ENCODE assay signal across 8 mouse cellular contexts in the genomic region with DNA sequence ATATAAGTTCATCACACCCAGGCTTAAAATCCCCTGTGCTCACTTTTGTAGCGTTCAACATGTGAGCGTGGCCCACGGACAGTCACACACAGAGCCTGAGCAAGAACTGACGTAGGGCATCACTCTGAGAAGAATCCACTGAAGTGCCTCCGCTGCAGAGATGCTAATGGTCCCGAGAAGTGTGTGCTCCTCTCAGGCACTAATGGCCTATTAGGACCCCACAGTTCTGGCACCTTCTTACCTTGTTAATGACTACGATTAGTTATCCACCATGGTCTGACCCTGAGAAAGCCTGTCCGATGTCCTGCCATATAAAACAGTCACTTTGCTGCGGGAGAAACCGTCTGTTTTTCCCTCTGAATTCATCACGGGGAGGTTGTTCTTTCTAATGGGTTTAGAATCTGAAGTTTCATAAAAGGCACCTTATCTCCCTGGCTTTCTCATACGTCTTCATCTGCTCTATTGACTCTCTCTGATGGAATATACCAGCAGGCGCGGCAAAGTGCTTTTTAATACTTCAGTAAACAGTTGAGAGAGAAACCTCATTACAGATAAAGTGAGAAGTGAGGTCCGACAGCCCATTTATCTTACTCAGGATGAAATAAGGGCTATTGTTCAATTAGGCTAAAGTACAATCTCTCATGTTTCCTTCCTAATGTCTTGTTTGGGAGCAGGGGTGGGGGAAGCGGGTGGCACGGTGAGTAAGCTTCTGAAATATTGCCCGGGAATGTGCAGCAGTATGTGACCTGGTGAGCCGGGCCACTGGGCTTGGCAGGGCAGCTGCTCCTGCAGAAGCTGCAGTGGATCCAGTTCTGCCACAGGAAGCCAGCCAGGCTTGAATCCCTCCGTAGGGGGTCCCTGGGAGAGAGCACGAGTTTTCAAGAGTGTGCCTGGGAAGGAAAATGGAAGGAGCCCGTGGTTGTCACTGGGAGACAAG. TPM values are rescaled to one million over a fixed set of nuclear protein-coding genes. Genes with fewer than 3 reads are reported as not detected.
DNase-seq lines count a peak whose midpoint lies in the region; ATAC-seq lines count a peak whose summit lies in the region.

No protein-coding gene starts in this region.

- 67% methylated on average over 22 of the region's 22 CpGs for WGBS in forebrain, embryonic 10.5 days
- WGBS in forebrain, embryonic 13.5 days, result 58% methylated on average over 22 of the region's 22 CpGs
- 34% methylated on average over 22 of the region's 22 CpGs for WGBS in intestine, embryonic 15.5 days

- H3K4me1 ChIP-seq in forebrain, embryonic 10.5 days, result peaks cover 15% of the 10 kb centered on the region
- no peaks in the 10 kb centered on the region for H3K4me1 ChIP-seq in forebrain, embryonic 13.5 days
- peaks cover 4% of the 10 kb centered on the region; the same call in 1 of the 2 replicates for H3K4me1 ChIP-seq in intestine, embryonic 15.5 days (replicated peaks)

- ATAC-seq in forebrain, embryonic 13.5 days, result no peak
- ATAC-seq in intestine, embryonic 15.5 days, result peak; percentile 24; the same call in 1 of the 2 replicates
- no peak for ATAC-seq in inflammation-experienced regulatory T-cells, adult 6 months

- H3K4me2 ChIP-seq in forebrain, embryonic 13.5 days, result no peak overlapping the region
- H3K4me2 ChIP-seq in intestine, embryonic 15.5 days (replicated peaks), result peak overlapping the region; percentile 25

- no peak overlapping the region for H3K9ac ChIP-seq in forebrain, embryonic 13.5 days
- no peak overlapping the region for H3K9ac ChIP-seq in intestine, embryonic 15.5 days

- no peaks in the 10 kb centered on the region for H3K36me3 ChIP-seq in forebrain, embryonic 10.5 days (replicated peaks)
- no peaks in the 10 kb centered on the region for H3K36me3 ChIP-seq in forebrain, embryonic 13.5 days (ENCODE audit: poor library complexity, severe bottlenecking)
- no peaks in the 10 kb centered on the region for H3K36me3 ChIP-seq in intestine, embryonic 15.5 days

- H3K27ac ChIP-seq in forebrain, embryonic 10.5 days, result 0 out of 2 replicates have a peak overlapping the region, but pooled peaks have one; percentile 17
- no peak overlapping the region for H3K27ac ChIP-seq in forebrain, embryonic 13.5 days
- H3K27ac ChIP-seq in intestine, embryonic 15.5 days, result no peak overlapping the region

- intact Hi-C loops in gastrocnemius, postnatal 36 days (cut with DNase I), result loop anchor here (5.0 kb wide), 1 partner anchor 37 kb away; no protein-coding TSS in a partner anchor

- H3K27me3 ChIP-seq in forebrain, embryonic 10.5 days (ENCODE audit: poor library complexity, severe bottlenecking), result no peaks in the 10 kb centered on the region
- H3K27me3 ChIP-seq in forebrain, embryonic 13.5 days, result no peaks in the 10 kb centered on the region
- H3K27me3 ChIP-seq in intestine, embryonic 15.5 days (replicated peaks), result no peaks in the 10 kb centered on the region

- DNase-seq in forebrain, embryonic 10.5 days (ENCODE audit: extremely low spot score, low spot score), result peak; percentile 13
- DNase-seq in gastrocnemius, postnatal 36 days, result peak; percentile 46 to 57
- peak; percentile 71 for DNase-seq in lung, postnatal 10 days
- DNase-seq in urinary bladder, postnatal 25 days (ENCODE audit: low spot score), result peak; percentile 54
- DNase-seq in cerebellum, adult 11 months, result no peak

- H3K9me3 ChIP-seq in forebrain, embryonic 10.5 days, result no peaks in the 10 kb centered on the region
- no peaks in the 10 kb centered on the region for H3K9me3 ChIP-seq in forebrain, embryonic 13.5 days (replicated peaks)
- no peaks in the 10 kb centered on the region for H3K9me3 ChIP-seq in intestine, embryonic 15.5 days

- H3K4me3 ChIP-seq in forebrain, embryonic 10.5 days, result no peak overlapping the region
- H3K4me3 ChIP-seq in forebrain, embryonic 13.5 days, result no peak overlapping the region
- H3K4me3 ChIP-seq in intestine, embryonic 15.5 days (replicated peaks), result no peak overlapping the region

RNA-seq across cellular contexts. Expression of gene Sh3glb1, which starts 55.5 kb away (rescaled TPM):
- 57.5 and 58.6 TPM in 2 replicates for polyA plus RNA-seq in forebrain, embryonic 10.5 days (2016; fragmentation: Nextera tagmentation; extraction: Ambion mirVana)
- polyA plus RNA-seq in forebrain, embryonic 13.5 days (2015; fragmentation: Nextera tagmentation; extraction: Ambion mirVana), result 87.4 and 95.6 TPM in 2 replicates
- 100 to 1,000 TPM; 303 to 325 TPM for total RNA-seq in gastrocnemius, postnatal 36 days (2021)
- 96.0 and 106 TPM in 2 replicates for polyA plus RNA-seq in intestine, embryonic 15.5 days (2015; fragmentation: Nextera tagmentation; extraction: Ambion mirVana)
- 10 to 100 TPM; 52.5 to 76.1 (median 62.4) TPM for polyA plus RNA-seq in inflammation-experienced regulatory T-cells, adult 6 months (2017; shearing (Covaris generic))
